Mouse (Mus musculus) heart, postnatal 14 days (tissue): Measurements from ENCODE around the gene Pms1. TPM values are rescaled to one million over a fixed set of nuclear protein-coding genes. Genes with fewer than 3 reads are reported as not detected.
"Not testable (repeated sequence)": the region's sequence is repeated elsewhere in the genome, so short reads cannot be mapped to it uniquely, and the experiment has no call there.

Source experiments
- DNase-seq, 2 experiments: peaks; one replicate each; pipeline ENCODE4 v3.0.0; 2021 to 2022
- intact Hi-C: fragments of 180-260 bp; cut with DNase I; formaldehyde crosslinking; loops from one replicate; pipeline ENCODE4 v1.15.1; 2025
- long read RNA-seq, 2 experiments: library from polyadenylated mRNA; stranded (forward); transcript quantifications; one replicate each; pipeline ENCODE4 v2.0.0; 2021
- total RNA-seq, 2 experiments: library from RNA; stranded (reverse); gene quantifications; 2 replicates each; pipeline ENCODE4 v1.2.3; 2021

The Pms1 gene
- total RNA-seq, result 1 to 10 TPM; 7.4 to 7.6 TPM
- long read RNA-seq, experiment 1, partial matches to known transcripts, result 0 of 3 reads
- long read RNA-seq, experiment 1, other reads (novel, unspliced or antisense), result 2 of 3 reads
- long read RNA-seq, experiment 2, partial matches to known transcripts, result 0 of 7 reads
- long read RNA-seq, experiment 2, other reads (novel, unspliced or antisense), result 3 of 7 reads

GRCm38 (mm10) chr1:53296581-53297383 lies at the start of gene Pms1, which contains the start of the genes Ormdl1 and Gm28778:
Pms1 (minus strand) TSS chr1:53297018.
Ormdl1 (plus strand) TSS chr1:53297095.
Gm28778 (plus strand) TSS chr1:53297111.
- intact Hi-C loops, result loop anchor here (1.0 to 10.0 kb wide), 2 partner anchors 11 to 58 kb away; partner anchors contain the start of genes Asdurf, Asnsd1 and Gm28551
- DNase-seq, result peak; percentile 97

GRCm38 (mm10) chr1:53341071-53341470 lies 44.3 kb upstream of the Pms1 start:
- no peak for DNase-seq

GRCm38 (mm10) chr1:53337403-53337802 lies 40.6 kb upstream of the Pms1 start:
- intact Hi-C loops, DNase-seq: not testable (repeated sequence)

More at GRCm38 (mm10) chr1:53341071-53341470, 44.3 kb upstream of the Pms1 start:
- intact Hi-C loops, result no loop called here

GRCm38 (mm10) chr1:53335465-53335864 lies 38.6 kb upstream of the Pms1 start:
- no peak for DNase-seq
- intact Hi-C loops, result no loop called here

- DNase-seq, intact Hi-C loops: not testable (repeated sequence)
Measured at GRCm38 (mm10) chr1:53333527-53333926, 36.7 kb upstream of the Pms1 start.

GRCm38 (mm10) chr1:53324827-53325494 lies 28.1 kb upstream of the Pms1 start:
- intact Hi-C loops, result no loop called here

GRCm38 (mm10) chr1:53324277-53324676 lies 27.5 kb upstream of the Pms1 start:
- no peak for DNase-seq
- intact Hi-C loops, result no loop called here

More at GRCm38 (mm10) chr1:53324827-53325494, 28.1 kb upstream of the Pms1 start:
- DNase-seq, result no peak

- DNase-seq, result no peak
- intact Hi-C loops, result no loop called here
Measured at GRCm38 (mm10) chr1:53323254-53323653, 26.4 kb upstream of the Pms1 start.

GRCm38 (mm10) chr1:53321662-53322344 lies 25.0 kb upstream of the Pms1 start:
- intact Hi-C loops, result no loop called here
- no peak for DNase-seq

GRCm38 (mm10) chr1:53312989-53313967 lies 16.5 kb upstream of the Pms1 start, which contains the start of gene Osgepl1:
Osgepl1 (plus strand) TSS chr1:53313624.
- intact Hi-C loops, result no loop called here
- DNase-seq, result peak; percentile 87 to 90

GRCm38 (mm10) chr1:53300506-53300905 lies 3.7 kb upstream of the Pms1 start:
- DNase-seq, result no peak
- intact Hi-C loops, result no loop called here

- intact Hi-C loops, result loop anchor here (10.0 kb wide), 1 partner anchor 64 kb away; the partner anchor contains the start of genes Asdurf, Asnsd1 and Gm28551
- no peak for DNase-seq
Measured at GRCm38 (mm10) chr1:53291197-53291596, 5.6 kb downstream of the Pms1 start.

- intact Hi-C loops, result loop anchor here (2.0 kb wide), 1 partner anchor 220 kb away; no protein-coding TSS in a partner anchor
Measured at GRCm38 (mm10) chr1:53272646-53273045, 24.2 kb downstream of the Pms1 start.

GRCm38 (mm10) chr1:53269901-53270300 lies 26.9 kb downstream of the Pms1 start:
- intact Hi-C loops, result no loop called here
- DNase-seq, result peak; percentile 3 to 11

More at GRCm38 (mm10) chr1:53272646-53273045, 24.2 kb downstream of the Pms1 start:
- DNase-seq, result peak; percentile 9 to 50

GRCm38 (mm10) chr1:53264958-53265612 lies 31.7 kb downstream of the Pms1 start:
- intact Hi-C loops, result not testable (repeated sequence)

GRCm38 (mm10) chr1:53226063-53226462 lies 70.8 kb downstream of the Pms1 start:
- no peak for DNase-seq
- intact Hi-C loops, result no loop called here

More at GRCm38 (mm10) chr1:53264958-53265612, 31.7 kb downstream of the Pms1 start:
- DNase-seq, result not testable (repeated sequence)

GRCm38 (mm10) chr1:53225616-53226015 lies 71.2 kb downstream of the Pms1 start:
- DNase-seq, result no peak
- intact Hi-C loops, result no loop called here

GRCm38 (mm10) chr1:53224775-53225174 lies 72.0 kb downstream of the Pms1 start:
- no peak for DNase-seq
- intact Hi-C loops, result no loop called here
